Mouse (Mus musculus) urinary bladder, postnatal 36 days (tissue): ENCODE results near the gene Faim2.

Source experiments
- DNase-seq, 2 experiments: peaks; one replicate each; pipeline ENCODE4 v3.0.0; 2022; ENCODE audit warnings: low spot score in 2 of 2, mixed read lengths in 1 of 2

The Faim2 gene

DNA sequence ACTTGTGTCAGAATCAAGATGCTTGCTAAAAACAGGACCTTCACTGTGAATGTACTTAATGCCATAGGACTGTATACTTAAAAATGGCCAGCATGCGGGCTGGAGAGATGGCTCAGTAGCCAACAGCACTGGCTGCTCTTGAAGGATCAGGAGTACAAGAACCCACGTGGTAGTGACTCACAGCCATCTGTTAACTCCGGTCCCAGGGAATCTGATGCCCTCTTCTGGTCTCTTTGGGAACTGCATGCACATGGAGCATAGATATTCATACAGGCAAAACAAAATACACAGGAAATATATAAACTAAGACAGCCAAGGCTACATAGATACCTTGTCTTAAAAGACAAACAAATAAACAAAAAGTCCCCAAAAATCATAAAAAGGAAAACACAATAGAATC is 58.9 kb downstream of the Faim2 start:
- DNase-seq: peak; percentile 67 to 73

DNA sequence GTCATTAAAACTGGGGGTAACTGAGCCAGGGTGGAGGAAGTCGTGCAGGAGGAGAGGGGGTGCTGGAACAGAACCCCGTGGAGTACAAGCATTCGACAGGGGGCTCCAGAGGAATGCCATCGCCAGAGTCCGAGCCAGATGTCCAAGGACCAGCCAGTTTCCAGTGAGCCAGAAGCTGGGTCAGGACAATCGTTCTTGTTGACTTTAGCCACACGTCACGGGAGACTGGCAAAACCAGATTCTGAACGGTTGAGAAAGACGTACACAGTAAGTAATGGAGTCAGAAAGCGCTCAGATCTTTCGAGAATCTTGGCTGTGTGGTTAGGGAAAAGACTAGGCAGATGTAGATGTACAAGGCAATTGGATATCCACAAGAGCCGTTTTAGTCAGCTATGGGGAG is 64.8 kb downstream of the Faim2 start:
- peak; percentile 48 to 49 for DNase-seq

DNA sequence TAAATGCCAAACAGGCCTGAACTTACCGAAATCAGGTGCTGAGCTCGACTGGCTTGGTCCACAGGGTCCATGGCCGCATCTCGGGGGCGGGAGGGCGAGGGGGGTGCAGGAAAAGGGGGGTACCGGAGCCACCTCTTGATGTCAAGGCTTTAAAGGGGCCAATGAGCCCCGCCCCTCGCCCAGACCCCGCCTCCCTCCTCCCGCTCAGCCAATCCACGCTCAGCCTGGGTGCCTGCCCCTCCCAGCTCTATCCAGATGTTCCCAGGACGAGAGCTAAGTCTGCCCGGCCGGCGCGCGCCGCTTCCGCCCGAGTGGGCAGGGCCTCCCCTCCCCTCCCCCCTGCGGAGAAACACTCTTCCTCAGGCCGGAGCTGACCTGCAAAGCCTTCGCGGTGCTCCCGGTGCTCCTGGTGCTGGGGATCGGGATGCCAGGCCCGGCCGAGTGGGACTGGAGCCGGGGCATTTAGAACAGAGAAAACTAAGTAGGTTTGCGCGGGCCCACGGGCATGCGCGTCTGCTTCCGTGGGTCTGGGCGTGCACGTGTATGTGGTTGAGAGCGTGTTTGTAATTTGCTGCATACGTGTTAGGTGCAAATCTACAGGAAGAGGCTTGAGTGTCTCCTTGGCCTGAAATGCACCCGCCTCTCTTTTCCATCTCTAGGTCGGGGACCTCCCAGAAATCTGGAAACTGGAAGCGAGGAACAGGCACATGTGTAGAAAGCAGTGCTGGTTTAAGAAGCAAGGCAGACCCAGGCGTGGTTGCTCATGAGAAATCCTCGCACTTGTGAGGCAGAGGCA is 70.2 kb downstream of the Faim2 start, which contains the start of gene Nckap5l:
Nckap5l (minus strand) TSS at position 143 of the 796 bp plus-strand sequence.
- peak; percentile 81 to 91 for DNase-seq

GRCm38 (mm10) chr15:99456963-99457605 is 70.9 kb downstream of the Faim2 start:
- DNase-seq: peak in 1 of 2 experiments; percentile 58

DNA sequence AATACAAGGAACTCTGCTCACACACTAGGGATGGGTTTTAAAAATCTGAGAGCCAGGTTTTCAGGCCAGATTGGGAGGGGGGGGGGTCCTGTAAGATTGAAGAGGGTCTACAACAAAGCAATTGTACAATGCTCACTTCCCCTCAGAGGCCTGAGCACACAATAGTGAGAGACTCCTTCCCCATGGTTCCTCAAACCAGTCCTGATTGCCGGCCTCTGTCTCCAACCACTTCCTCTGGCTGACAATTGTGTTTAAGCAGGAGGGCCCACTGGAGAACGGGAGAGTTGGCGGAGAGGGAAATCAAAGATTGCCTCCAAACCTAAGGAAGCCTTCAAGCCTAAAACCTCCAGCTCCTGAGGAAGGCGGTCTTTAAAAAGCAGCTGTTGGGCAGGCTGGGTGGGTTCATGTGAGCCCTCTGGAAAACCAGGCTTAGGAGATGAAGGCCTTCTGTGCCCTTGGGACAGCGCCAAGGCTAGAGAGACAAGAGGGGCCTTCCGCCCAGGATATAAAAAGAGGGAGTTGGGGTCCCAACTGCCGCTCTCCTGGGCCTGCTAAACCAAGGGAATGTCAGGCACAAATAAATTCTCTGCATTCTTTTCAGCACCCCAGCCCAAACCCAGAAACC is 71.5 kb downstream of the Faim2 start:
- DNase-seq: no peak

GRCm38 (mm10) chr15:99455415-99455814 is 72.5 kb downstream of the Faim2 start:
- no peak for DNase-seq

- DNase-seq: no peak
Observed at GRCm38 (mm10) chr15:99454585-99455279, 73.2 kb downstream of the Faim2 start.

GRCm38 (mm10) chr15:99453153-99453900 is 74.6 kb downstream of the Faim2 start:
- no peak for DNase-seq

DNA sequence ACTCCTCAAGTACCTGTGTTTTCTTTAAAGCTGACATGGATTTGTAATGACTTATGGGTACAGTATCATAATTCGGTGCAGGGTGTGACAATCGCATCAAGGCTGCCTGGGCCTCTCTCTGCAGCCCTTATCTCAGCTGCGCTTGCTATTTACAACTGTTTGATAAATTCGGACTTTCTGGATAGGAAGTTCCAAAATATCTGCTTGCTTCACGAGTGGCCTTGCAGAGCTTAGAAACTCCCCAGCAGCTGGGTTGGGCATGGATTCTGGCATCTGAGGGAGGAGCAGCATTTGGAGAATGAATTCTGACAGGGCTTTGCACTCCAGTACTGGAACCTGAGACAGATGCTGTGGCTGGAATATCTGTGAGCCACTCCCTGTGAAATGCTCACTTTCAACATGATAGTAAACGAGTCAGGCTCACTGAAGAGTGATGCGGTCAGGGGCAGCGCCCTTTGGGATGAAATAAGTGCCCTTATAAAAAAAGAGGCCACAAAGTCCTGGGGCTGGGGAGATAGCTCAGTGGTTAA is 78.1 kb downstream of the Faim2 start:
- DNase-seq: no peak

DNA sequence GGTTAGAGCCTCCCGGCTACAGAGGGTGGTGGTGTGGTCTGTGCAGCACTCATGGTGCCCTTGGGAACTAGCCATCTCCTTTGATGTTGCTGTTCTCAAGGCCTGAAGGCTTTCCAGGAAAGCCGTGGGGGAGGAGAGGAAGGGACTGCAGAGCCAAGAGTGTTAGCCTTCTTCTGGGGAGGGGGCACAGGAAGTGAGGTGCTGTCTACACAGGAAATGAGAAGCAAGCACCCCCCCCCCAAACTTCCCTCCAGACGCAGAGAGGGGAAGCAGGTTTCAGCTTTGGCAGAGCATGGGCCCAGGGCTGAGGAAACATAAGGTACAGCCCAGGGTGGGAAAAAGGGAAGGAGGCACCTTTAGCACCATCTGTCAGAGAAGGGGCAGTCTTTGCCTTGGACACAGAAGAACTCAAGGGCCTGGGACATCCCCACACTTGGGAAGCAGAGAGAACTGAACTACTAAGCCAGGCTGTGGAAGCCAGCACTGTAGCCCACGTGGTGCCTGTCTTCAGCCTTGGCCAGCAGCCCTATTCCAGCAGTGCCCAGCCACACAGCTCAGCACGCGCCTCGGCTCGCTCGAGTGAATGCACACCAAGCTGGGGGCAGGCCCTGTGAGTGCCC is 78.7 kb downstream of the Faim2 start:
- DNase-seq: peak in 1 of 2 experiments; percentile 52
